Mouse (Mus musculus) limb, embryonic 11.5 days (tissue): Measurements from ENCODE around the gene Aasdh. TPM values are rescaled to one million over a fixed set of nuclear protein-coding genes. Genes with fewer than 3 reads are reported as not detected.
"Not testable (repeated sequence)": the region's sequence is repeated elsewhere in the genome, so short reads cannot be mapped to it uniquely, and the experiment has no call there.

ENCODE experiments used
- ATAC-seq: fragments of 200-750 bp; cut with Nextera tagmentation; 2 replicates; pipeline ENCODE4 v1.8.0; 2017; ENCODE audit warnings: low read depth; ENCODE audit not compliant: insufficient number of reproducible peaks, low FRiP score, low TSS enrichment
- DNase-seq: peaks from one replicate; pipeline ENCODE4 v3.0.0-alpha.2; 2015; ENCODE audit warnings: low spot score
- H3K27ac ChIP-seq: fragments of 300-500 bp; sonication (generic); replicated peaks from 2 replicates; pipeline ENCODE4 v1.5.1; 2014; ENCODE audit warnings: low read depth, mild to moderate bottlenecking, low read length
- H3K27me3 ChIP-seq: fragments of 300-500 bp; sonication (generic); 2 replicates; pipeline ENCODE4 v1.6.1; 2014; ENCODE audit warnings: mild to moderate bottlenecking, low read length, mixed read lengths; ENCODE audit not compliant: control insufficient read depth, insufficient read depth
- H3K36me3 ChIP-seq: fragments of 300-500 bp; sonication (generic); 2 replicates; pipeline ENCODE4 v1.6.1; 2014; ENCODE audit warnings: mild to moderate bottlenecking, low read length, moderate library complexity, mixed read lengths; ENCODE audit not compliant: control insufficient read depth, insufficient read depth
- H3K4me1 ChIP-seq: fragments of 300-500 bp; sonication (generic); 2 replicates; pipeline ENCODE4 v1.6.1; 2014; ENCODE audit warnings: low read length, mixed read lengths; ENCODE audit not compliant: control insufficient read depth, insufficient read depth
- H3K4me2 ChIP-seq: fragments of 300-500 bp; sonication (generic); 2 replicates; pipeline ENCODE4 v1.6.1; 2014; ENCODE audit warnings: low read depth, mild to moderate bottlenecking, moderate library complexity; ENCODE audit not compliant: severe bottlenecking
- H3K4me3 ChIP-seq: fragments of 300-500 bp; sonication (generic); 2 replicates; pipeline ENCODE4 v1.5.1; 2014; ENCODE audit warnings: low read depth, low read length
- H3K9ac ChIP-seq: fragments of 300-500 bp; sonication (generic); 2 replicates; pipeline ENCODE4 v1.6.1; 2014; ENCODE audit warnings: mild to moderate bottlenecking, low read length
- H3K9me3 ChIP-seq: fragments of 300-500 bp; sonication (generic); 2 replicates; pipeline ENCODE4 v1.6.1; 2016; ENCODE audit warnings: low read length; ENCODE audit not compliant: control insufficient read depth
- WGBS: fragments of 180-500 bp; shearing (Covaris S2); extraction: QIAGEN DNeasy Blood & Tissue Kit; methylation state at CpG from one replicate; pipeline ENCODE4 v1.1.7; 2014; 5-methylcytosine and 5-hydroxymethylcytosine counted together
- polyA plus RNA-seq: library from polyadenylated mRNA; unstranded; fragments of >200 nt; fragmentation: Nextera tagmentation; extraction: Ambion mirVana; gene quantifications from 2 replicates; pipeline ENCODE4 v1.2.1, GENCODE M21; 2014

Aasdh gene
- polyA plus RNA-seq, 1 experiment from 2014 or later: 16.2 TPM

- DNase-seq: no peak
- Histone ChIP-seq H3K9me3 (no peaks in the 10 kb centered on the region), H3K4me1 (no peaks in the 10 kb centered on the region), H3K4me3 (no peak overlapping the region), H3K4me2 (no peak overlapping the region), H3K9ac (no peak overlapping the region), H3K27me3 (no peaks in the 10 kb centered on the region), H3K36me3 (peaks cover 17% of the 10 kb centered on the region; the same call in 1 of the 2 replicates), H3K27ac (no peak overlapping the region)
- ATAC-seq: no peak
- 86% methylated on average over 1 of the region's 1 CpGs for WGBS
These were observed 19.0 kb upstream of the Aasdh start for GRCm38 (mm10) chr5:76924296-76924695.

- H3K4me2 ChIP-seq: no peak overlapping the region
- ATAC-seq (no peak), DNase-seq (no peak)
- H3K4me3 ChIP-seq: no peak overlapping the region
- H3K4me1 ChIP-seq: no peaks in the 10 kb centered on the region
- peaks cover 21% of the 10 kb centered on the region for H3K36me3 ChIP-seq
- no peaks in the 10 kb centered on the region for H3K27me3 ChIP-seq
- no peak overlapping the region for H3K27ac ChIP-seq
- H3K9me3 ChIP-seq: no peaks in the 10 kb centered on the region
- H3K9ac ChIP-seq: no peak overlapping the region; the same call in 1 of the 2 replicates
- WGBS: 96% methylated on average over 13 of the region's 13 CpGs
These were observed 18.1 kb upstream of the Aasdh start for GRCm38 (mm10) chr5:76923428-76923827.

- Histone ChIP-seq H3K27me3 (no peaks in the 10 kb centered on the region), H3K9me3 (no peaks in the 10 kb centered on the region), H3K4me1 (no peaks in the 10 kb centered on the region), H3K9ac (no peak overlapping the region), H3K4me3 (no peak overlapping the region), H3K4me2 (no peak overlapping the region), H3K27ac (no peak overlapping the region), H3K36me3 (peaks cover 23% of the 10 kb centered on the region)
- 88% methylated on average over 4 of the region's 4 CpGs for WGBS
- no peak for DNase-seq
- no peak for ATAC-seq
These were observed 17.5 kb upstream of the Aasdh start for GRCm38 (mm10) chr5:76922833-76923232.

GRCm38 (mm10) chr5:76912522-76912921, 7.2 kb upstream of the Aasdh start:
- not testable (repeated sequence) for H3K27me3 ChIP-seq, ATAC-seq, DNase-seq, H3K4me2 ChIP-seq, H3K9me3 ChIP-seq, H3K4me3 ChIP-seq, H3K9ac ChIP-seq, H3K36me3 ChIP-seq, H3K4me1 ChIP-seq, H3K27ac ChIP-seq
- WGBS: 85% methylated on average over 5 of the region's 5 CpGs

GRCm38 (mm10) chr5:76910807-76911206, 5.5 kb upstream of the Aasdh start:
- WGBS: 87% methylated on average over 3 of the region's 3 CpGs
- Histone ChIP-seq H3K9ac (no peak overlapping the region), H3K4me2 (no peak overlapping the region), H3K4me3 (no peak overlapping the region), H3K27me3 (no peaks in the 10 kb centered on the region), H3K4me1 (no peaks in the 10 kb centered on the region), H3K36me3 (no peaks in the 10 kb centered on the region; the same call in 1 of the 2 replicates), H3K9me3 (no peaks in the 10 kb centered on the region), H3K27ac (no peak overlapping the region)
- no peak for DNase-seq
- no peak for ATAC-seq

- 44% methylated on average over 3 of the region's 3 CpGs for WGBS
- H3K4me3 ChIP-seq: peak overlapping the region; percentile 69
- ATAC-seq (no peak), DNase-seq (no peak)
- H3K4me2 ChIP-seq: peak overlapping the region; percentile 75
- H3K9ac ChIP-seq: peak overlapping the region; percentile 81
- H3K36me3 ChIP-seq: no peaks in the 10 kb centered on the region; the same call in 1 of the 2 replicates
- no peaks in the 10 kb centered on the region for H3K27me3 ChIP-seq
- H3K9me3 ChIP-seq: no peaks in the 10 kb centered on the region
- no peak overlapping the region for H3K27ac ChIP-seq
- H3K4me1 ChIP-seq: no peaks in the 10 kb centered on the region
These were observed 813 bp upstream of the Aasdh start for GRCm38 (mm10) chr5:76906155-76906499.

GRCm38 (mm10) chr5:76904713-76905404, 455 bp downstream of the Aasdh start:
- peak overlapping the region; percentile 69 for H3K4me3 ChIP-seq
- DNase-seq (peak; percentile 26), ATAC-seq (peak; percentile 67; the same call in 1 of the 2 replicates)
- H3K27ac ChIP-seq: peak overlapping the region; percentile 47; the same call in 1 of the 2 replicates
- H3K36me3 ChIP-seq: no peaks in the 10 kb centered on the region; the same call in 1 of the 2 replicates
- peak overlapping the region; percentile 81 for H3K9ac ChIP-seq
- no peaks in the 10 kb centered on the region for H3K9me3 ChIP-seq
- H3K4me2 ChIP-seq: peak overlapping the region; percentile 75
- WGBS: 2% methylated on average over 19 of the region's 19 CpGs
- H3K4me1 ChIP-seq: no peaks in the 10 kb centered on the region
- no peaks in the 10 kb centered on the region for H3K27me3 ChIP-seq

- WGBS: 84% methylated on average over 4 of the region's 4 CpGs
- no peaks in the 10 kb centered on the region for H3K27me3 ChIP-seq
- no peaks in the 10 kb centered on the region for H3K4me1 ChIP-seq
- no peak overlapping the region for H3K27ac ChIP-seq
- no peak for ATAC-seq
- no peak for DNase-seq
- no peak overlapping the region for H3K4me2 ChIP-seq
- no peak overlapping the region for H3K9ac ChIP-seq
- no peaks in the 10 kb centered on the region for H3K36me3 ChIP-seq
- H3K4me3 ChIP-seq: no peak overlapping the region
- no peaks in the 10 kb centered on the region for H3K9me3 ChIP-seq
These were observed 3.2 kb downstream of the Aasdh start for GRCm38 (mm10) chr5:76902131-76902530.

GRCm38 (mm10) chr5:76893084-76893483, 12.2 kb downstream of the Aasdh start:
- Histone ChIP-seq H3K4me1 (no peaks in the 10 kb centered on the region), H3K9me3 (no peaks in the 10 kb centered on the region), H3K27ac (no peak overlapping the region), H3K27me3 (no peaks in the 10 kb centered on the region), H3K9ac (no peak overlapping the region), H3K4me3 (no peak overlapping the region), H3K4me2 (no peak overlapping the region), H3K36me3 (peaks cover 4% of the 10 kb centered on the region; the same call in 1 of the 2 replicates)
- DNase-seq: no peak
- WGBS: 93% methylated on average over 2 of the region's 2 CpGs
- no peak for ATAC-seq
